16 mouse cellular contexts compared by ENCODE assay signal in genomic region chr9:28977275-28977674, GRCm38 (mm10).
DNase-seq lines count a peak whose midpoint lies in the region; ATAC-seq and TF ChIP-seq lines count a peak whose summit lies in the region.
"Had no signal": no experiment of that assay in that cellular context is flagged by ENCODE, and none has a peak within 500 bp of the region (broad histone marks: within the 10 kb centered on the region; RNA-seq: fewer than 3 reads in every experiment).

No protein-coding gene starts in this region.

- H3K27me3 ChIP-seq in forebrain, embryonic 14.5 days (replicated peaks; ENCODE audit: control insufficient read depth, insufficient read depth, low read length), result no peaks in the 10 kb centered on the region
- H3K27me3 ChIP-seq in forebrain, embryonic 13.5 days, result no peaks in the 10 kb centered on the region
- H3K27me3 ChIP-seq: embryonic facial prominence, embryonic 13.5 days had no signal

- no peak for ATAC-seq in forebrain, embryonic 14.5 days
- ATAC-seq in forebrain, embryonic 13.5 days, result no peak
- ATAC-seq: forebrain, embryonic 16.5 days had no signal

- TF ChIP-seq POLR2A in brain, embryonic 14.5 days (IDR thresholded peaks at IDR 0.05; ENCODE audit: borderline replicate concordance, extremely low read depth, insufficient read depth, insufficient read length, poor library complexity, severe bottlenecking), result no peak

- TF ChIP-seq CTCF in brain, embryonic 14.5 days (IDR thresholded peaks at IDR 0.05; ENCODE audit: borderline replicate concordance, extremely low read depth, insufficient read depth, insufficient read length), result no peak
- no peak for TF ChIP-seq CTCF in left cerebral cortex, adult 2 months (IDR thresholded peaks at IDR 0.05)

- H3K4me1 ChIP-seq in forebrain, embryonic 14.5 days (ENCODE audit: control insufficient read depth, insufficient read depth, low read length), result no peaks in the 10 kb centered on the region
- H3K4me1 ChIP-seq in forebrain, embryonic 13.5 days, result no peaks in the 10 kb centered on the region
- H3K4me1 ChIP-seq: embryonic facial prominence, embryonic 13.5 days had no signal

- H3K9me3 ChIP-seq in forebrain, embryonic 14.5 days (replicated peaks; ENCODE audit: control insufficient read depth, low read length), result no peaks in the 10 kb centered on the region; the same call in 1 of the 2 replicates
- H3K9me3 ChIP-seq in forebrain, embryonic 13.5 days (replicated peaks), result no peaks in the 10 kb centered on the region; the same call in 1 of the 2 replicates
- H3K9me3 ChIP-seq: embryonic facial prominence, embryonic 13.5 days had no signal

- peak; percentile 21 for DNase-seq in cerebellum, adult 9-11 months
- no peak for DNase-seq in cerebellum, adult 11-12 months
- DNase-seq in forebrain, embryonic 14.5 days (ENCODE audit: low spot score), result peak; percentile 48
- peak; percentile 57 for DNase-seq in brain, adult 2 months (ENCODE audit: low read depth, low spot score)
- peak; percentile 45 for DNase-seq in brain, embryonic 14.5 days (ENCODE audit: low read depth)
- no peak for DNase-seq in right cerebral cortex, adult 18-20 months
- DNase-seq in left cerebral cortex, adult 2 months (ENCODE audit: extremely low spot score in 1 of 2, low spot score in 2 of 2), result no peak
- DNase-seq: adrenal gland, adult 2 months; adrenal gland, postnatal 10 days; adrenal gland, postnatal 25 days; cerebellum, postnatal 10 days; gastrocnemius, adult 2 months; gastrocnemius, postnatal 10 days had no signal

- 90% methylated on average over 1 of the region's 1 CpGs for WGBS in forebrain, embryonic 14.5 days
- 85% methylated on average over 1 of the region's 1 CpGs for WGBS in forebrain, embryonic 13.5 days

- no peak overlapping the region for H3K4me3 ChIP-seq in forebrain, embryonic 14.5 days (ENCODE audit: low read depth, low read length)
- no peak overlapping the region for H3K4me3 ChIP-seq in forebrain, embryonic 13.5 days
- no peak overlapping the region for H3K4me3 ChIP-seq in left cerebral cortex, adult 2 months
- H3K4me3 ChIP-seq: embryonic facial prominence, embryonic 13.5 days; gastrocnemius, adult 2 months had no signal

- no peak overlapping the region for H3K9ac ChIP-seq in forebrain, embryonic 14.5 days (ENCODE audit: low read length)
- H3K9ac ChIP-seq in forebrain, embryonic 13.5 days, result no peak overlapping the region
- H3K9ac ChIP-seq: embryonic facial prominence, embryonic 13.5 days had no signal

- no peak overlapping the region for H3K4me2 ChIP-seq in forebrain, embryonic 14.5 days (ENCODE audit: low read length)
- no peak overlapping the region for H3K4me2 ChIP-seq in forebrain, embryonic 13.5 days
- H3K4me2 ChIP-seq: embryonic facial prominence, embryonic 13.5 days had no signal

- H3K27ac ChIP-seq in forebrain, embryonic 14.5 days (ENCODE audit: low read depth, low read length), result no peak overlapping the region
- H3K27ac ChIP-seq in forebrain, embryonic 13.5 days, result no peak overlapping the region
- H3K27ac ChIP-seq in left cerebral cortex, adult 2 months, result no peak overlapping the region
- H3K27ac ChIP-seq: embryonic facial prominence, embryonic 13.5 days; gastrocnemius, adult 2 months had no signal

- no peaks in the 10 kb centered on the region for H3K36me3 ChIP-seq in forebrain, embryonic 14.5 days (ENCODE audit: control insufficient read depth, insufficient read depth, low read length)
- H3K36me3 ChIP-seq in forebrain, embryonic 13.5 days (ENCODE audit: poor library complexity, severe bottlenecking), result no peaks in the 10 kb centered on the region
- H3K36me3 ChIP-seq: embryonic facial prominence, embryonic 13.5 days had no signal

- intact Hi-C loops in left cerebral cortex, adult 2 months (cut with DNase I), result no loop called here

Comparison
In these comparisons a context has a peak if more than half of its experiments do, and no peak if none do; other contexts are left out.
1. DNase-seq: peak in cerebellum, adult 9-11 months (single experiment), forebrain, embryonic 14.5 days (single experiment), brain, adult 2 months (single experiment) and brain, embryonic 14.5 days (single experiment); none in cerebellum, adult 11-12 months (single experiment), right cerebral cortex, adult 18-20 months (single experiment) and left cerebral cortex, adult 2 months (0 of 2).